Mouse (Mus musculus): Measurements from ENCODE around the gene Sost.

DNA sequence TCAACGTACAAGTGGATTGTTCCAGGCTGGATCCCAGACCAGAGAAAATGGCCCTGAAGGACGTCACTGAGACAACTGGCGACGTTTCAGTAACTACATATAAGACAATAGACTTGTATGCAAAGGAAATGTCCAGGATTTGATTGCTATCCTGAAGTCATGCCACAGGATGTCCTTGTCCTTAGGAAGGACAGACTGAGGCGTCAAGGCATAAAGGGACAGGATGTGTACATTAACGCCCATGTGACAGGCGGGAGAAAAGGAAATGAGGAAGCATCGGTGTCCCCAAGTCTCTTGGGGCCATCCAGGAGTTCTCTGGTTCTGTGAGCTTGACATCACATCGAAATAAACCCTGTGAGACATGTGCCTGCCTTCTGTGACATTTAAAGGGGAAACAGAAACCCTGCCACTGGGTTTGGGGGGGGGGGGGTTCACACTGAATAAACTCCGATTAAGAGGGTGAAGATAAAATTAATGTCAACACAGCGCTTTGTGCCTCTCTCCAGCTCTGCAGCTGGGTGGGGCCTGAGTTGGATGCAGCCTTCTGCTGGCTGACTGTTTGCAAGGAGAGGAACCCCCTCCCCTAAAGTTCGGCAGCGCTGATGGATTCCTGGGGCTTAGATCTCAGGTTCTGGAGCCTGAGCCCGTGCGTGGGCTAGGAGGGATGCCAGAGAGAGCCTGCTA, 42.3 kb upstream of the Sost start:
- TF ChIP-seq POLR2A (IDR thresholded peaks at IDR 0.05; ENCODE audit: control insufficient read depth, extremely low read depth, insufficient read depth, low read length, poor library complexity) = no peak
- TF ChIP-seq CTCF (IDR thresholded peaks at IDR 0.05; ENCODE audit: borderline replicate concordance, control insufficient read depth, extremely low read depth, insufficient read depth, low read length, poor library complexity) = no peak

All from thymus, adult 2 months (tissue).